Mouse (Mus musculus): ENCODE measurements around the gene 4933434E20Rik. TPM values are rescaled to one million over a fixed set of nuclear protein-coding genes. Genes with fewer than 3 reads are reported as not detected.

The 4933434E20Rik gene
- total RNA-seq, 2 experiments from 2014 or later = 95.2 to 98.7 TPM

GRCm38 (mm10) chr3:90102239-90102638, 50.8 kb downstream of the 4933434E20Rik start:
- TF ChIP-seq CTCF (IDR thresholded peaks at IDR 0.05) = no peak
- intact Hi-C loops (cut with DNase I) = no loop called here
- DNase-seq (ENCODE audit: extremely low spot score in 1 of 2, low spot score in 2 of 2) = no peak
- H3K27ac ChIP-seq = no peak overlapping the region
- no peak overlapping the region for H3K4me3 ChIP-seq

GRCm38 (mm10) chr3:90103176-90103575, 51.7 kb downstream of the 4933434E20Rik start:
- intact Hi-C loops (cut with DNase I) = no loop called here
- no peak for DNase-seq (ENCODE audit: extremely low spot score in 1 of 2, low spot score in 2 of 2)
- TF ChIP-seq CTCF (IDR thresholded peaks at IDR 0.05) = no peak
- H3K27ac ChIP-seq = no peak overlapping the region
- H3K4me3 ChIP-seq = no peak overlapping the region

GRCm38 (mm10) chr3:90103938-90104337, 52.5 kb downstream of the 4933434E20Rik start, which contains the start of gene Nup210l:
TSS of gene Nup210l (plus strand) at chr3:90104132.
- DNase-seq (ENCODE audit: extremely low spot score in 1 of 2, low spot score in 2 of 2) = no peak
- intact Hi-C loops (cut with DNase I) = no loop called here
- no peak for TF ChIP-seq CTCF (IDR thresholded peaks at IDR 0.05)

GRCm38 (mm10) chr3:90111706-90112105, 60.3 kb downstream of the 4933434E20Rik start:
- no peak for TF ChIP-seq CTCF (IDR thresholded peaks at IDR 0.05)
- intact Hi-C loops (cut with DNase I) = no loop called here
- DNase-seq (ENCODE audit: extremely low spot score in 1 of 2, low spot score in 2 of 2) = no peak

More at GRCm38 (mm10) chr3:90103938-90104337, 52.5 kb downstream of the 4933434E20Rik start, which contains the start of gene Nup210l:
- Histone ChIP-seq H3K4me3 (no peak within 1 kb of the TSS), H3K27ac (no peak within 1 kb of the TSS)

GRCm38 (mm10) chr3:90114342-90114741, 62.9 kb downstream of the 4933434E20Rik start:
- DNase-seq (ENCODE audit: extremely low spot score in 1 of 2, low spot score in 2 of 2) = no peak
- H3K4me3 ChIP-seq = no peak overlapping the region
- H3K27ac ChIP-seq = no peak overlapping the region
- intact Hi-C loops (cut with DNase I) = no loop called here
- peak; percentile 10; the same call in 1 of the 2 replicates for TF ChIP-seq CTCF (IDR thresholded peaks at IDR 0.05)

More at GRCm38 (mm10) chr3:90111706-90112105, 60.3 kb downstream of the 4933434E20Rik start:
- no peak overlapping the region for H3K4me3 ChIP-seq
- H3K27ac ChIP-seq = peak overlapping the region; percentile 51; the same call in 1 of the 2 replicates

GRCm38 (mm10) chr3:90115526-90115925, 64.1 kb downstream of the 4933434E20Rik start:
- H3K4me3 ChIP-seq = no peak overlapping the region
- DNase-seq (ENCODE audit: extremely low spot score in 1 of 2, low spot score in 2 of 2) = no peak
- H3K27ac ChIP-seq = no peak overlapping the region
- intact Hi-C loops (cut with DNase I) = loop anchor here (5.0 kb wide), 2 partner anchors 33 to 97 kb away; partner anchors contain the start of genes Rab13 and Rps27
- no peak for TF ChIP-seq CTCF (IDR thresholded peaks at IDR 0.05)

Small RNA genes lying within 50 kb of the gene (microRNA-seq; reads per million reads assigned to microRNA genes)
- 4.4 to 6.2 reads per million in 2 experiments for gene Mir190b
- 0 reads per million in 2 experiments for gene Mir7669

Other genes with a start within 250 kb of the 4933434E20Rik start
- 1 to 10 TPM; 3.1 to 3.7 TPM for gene She, start 220.3 kb upstream of the 4933434E20Rik start, total RNA-seq (2021)
- gene Il6ra, start 138.4 kb upstream of the 4933434E20Rik start, total RNA-seq (2021) = 1 to 10 TPM; 3.7 to 4.4 TPM
- gene Atp8b2, start 88.1 kb upstream of the 4933434E20Rik start, total RNA-seq (2021) = 100 to 1,000 TPM; 112 to 129 TPM
- 100 to 1,000 TPM in 1 of 2 experiments, 10 to 100 TPM in 1; 97.6 to 106 TPM for gene Hax1, start 52.9 kb upstream of the 4933434E20Rik start, total RNA-seq (2021)
- gene Ubap2l, start 992 bp downstream of the 4933434E20Rik start, total RNA-seq (2021) = 100 to 1,000 TPM; 180 to 197 TPM
- gene Tpm3, start 21.0 kb downstream of the 4933434E20Rik start, total RNA-seq (2021) = 100 to 1,000 TPM; 182 to 193 TPM
- under 1 TPM; 0.36 to 0.42 TPM for gene Nup210l, start 52.5 kb downstream of the 4933434E20Rik start, total RNA-seq (2021)
- 100 to 1,000 TPM; 799 to 888 TPM for gene Rps27, start 162.0 kb downstream of the 4933434E20Rik start, total RNA-seq (2021)
- 1 to 10 TPM; 7.9 to 8.9 TPM for gene Rab13, start 162.1 kb downstream of the 4933434E20Rik start, total RNA-seq (2021)
- 10 to 100 TPM; 43.8 to 49.5 TPM for gene Jtb, start 180.0 kb downstream of the 4933434E20Rik start, total RNA-seq (2021)
- under 1 TPM; 0.42 to 0.50 TPM for gene Creb3l4, start 191.9 kb downstream of the 4933434E20Rik start, total RNA-seq (2021)
- 10 to 100 TPM; 38.8 to 43.0 TPM for gene Slc39a1, start 196.5 kb downstream of the 4933434E20Rik start, total RNA-seq (2021)
- gene Crtc2, start 202.5 kb downstream of the 4933434E20Rik start, total RNA-seq (2021) = 10 to 100 TPM; 39.5 to 43.6 TPM
- 10 to 100 TPM; 35.0 to 36.7 TPM for gene Dennd4b, start 213.5 kb downstream of the 4933434E20Rik start, total RNA-seq (2021)
- gene Gatad2b, start 241.5 kb downstream of the 4933434E20Rik start, total RNA-seq (2021) = 100 to 1,000 TPM in 1 of 2 experiments, 10 to 100 TPM in 1; 93.5 to 103 TPM

All from left cerebral cortex, adult 2 months (tissue).